Mouse (Mus musculus): ENCODE data around the gene Plk5.

Gene Plk5

DNA sequence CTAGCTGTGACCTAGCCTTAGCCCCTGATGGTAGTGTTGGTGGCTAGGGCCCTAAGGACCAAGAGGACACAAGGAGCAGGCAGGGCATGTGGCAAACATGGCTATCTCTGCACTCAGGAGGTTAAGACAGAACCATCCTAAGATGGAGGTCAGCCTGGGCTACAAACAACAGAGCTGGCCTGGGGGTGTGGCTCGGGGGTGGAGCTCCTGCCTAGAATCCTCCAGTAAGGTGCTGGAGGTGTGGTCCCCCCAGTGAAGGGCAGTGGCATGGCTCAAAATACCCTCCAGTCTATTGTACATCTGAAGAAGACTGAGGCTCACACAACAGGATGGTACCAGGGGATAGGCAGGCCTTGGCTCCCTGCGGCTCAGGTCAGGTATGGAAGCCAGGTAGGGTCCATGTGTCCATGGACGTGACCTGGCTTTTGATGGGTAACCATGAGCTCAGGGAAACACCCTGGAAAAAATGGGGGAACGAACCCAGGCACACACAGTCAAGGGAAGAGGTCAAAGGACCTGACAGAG is 27.9 kb downstream of the Plk5 start:
- no peak for DNase-seq (ENCODE audit: low read depth, low spot score)
- H3K36me3 ChIP-seq (ENCODE audit: control insufficient read depth, insufficient read depth, low read length, poor library complexity, severe bottlenecking): peaks cover 5% of the 10 kb centered on the region; the same call in 1 of the 2 replicates
- no peaks in the 10 kb centered on the region for H3K27me3 ChIP-seq (ENCODE audit: control insufficient read depth, insufficient read depth, low read length, poor library complexity, severe bottlenecking)

DNA sequence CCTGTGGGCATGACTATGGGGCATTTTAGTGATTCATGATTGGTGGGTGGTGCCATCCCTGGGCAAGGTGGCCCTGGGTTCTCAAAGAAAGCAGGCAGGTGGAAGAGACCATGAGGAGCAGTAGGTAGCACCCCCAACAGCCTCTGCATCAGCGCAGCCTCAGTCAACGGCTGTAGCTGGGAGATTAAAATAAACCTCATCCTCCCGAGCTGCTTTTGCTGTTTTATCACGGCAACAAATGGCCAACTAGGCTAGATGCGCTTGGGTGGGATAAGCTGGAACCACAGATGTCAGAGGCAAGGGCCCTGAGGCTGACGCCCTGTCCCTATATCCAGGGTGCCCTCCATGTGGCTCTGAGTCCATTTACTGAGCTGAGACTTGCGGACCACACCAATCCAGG is 28.4 kb downstream of the Plk5 start:
- no peak for DNase-seq (ENCODE audit: low read depth, low spot score)
- Histone ChIP-seq H3K36me3 (ENCODE audit: control insufficient read depth, insufficient read depth, low read length, poor library complexity, severe bottlenecking) (peaks cover 5% of the 10 kb centered on the region; the same call in 1 of the 2 replicates), H3K27me3 (ENCODE audit: control insufficient read depth, insufficient read depth, low read length, poor library complexity, severe bottlenecking) (no peaks in the 10 kb centered on the region)

DNA sequence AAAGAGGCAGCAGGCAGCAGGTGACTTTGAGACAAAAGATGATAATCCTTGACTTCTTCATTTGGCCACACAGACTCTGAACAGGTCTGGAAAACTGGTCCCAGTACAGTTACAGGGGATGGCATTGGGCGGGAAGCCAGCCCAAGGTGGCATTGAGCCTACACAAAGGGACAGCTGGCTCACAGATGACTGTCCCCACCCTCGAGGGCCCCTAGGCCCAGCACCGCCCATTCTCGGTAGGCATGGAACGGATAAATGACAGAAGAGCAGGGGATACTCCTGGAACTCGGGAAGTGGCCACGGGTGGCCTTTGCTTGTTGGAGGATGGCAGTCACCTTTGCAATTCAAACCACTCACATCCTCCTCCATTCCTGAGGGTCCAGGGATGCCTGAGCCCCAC is 29.1 kb downstream of the Plk5 start:
- DNase-seq (ENCODE audit: low read depth, low spot score): no peak
- Histone ChIP-seq H3K27me3 (ENCODE audit: control insufficient read depth, insufficient read depth, low read length, poor library complexity, severe bottlenecking) (no peaks in the 10 kb centered on the region), H3K36me3 (ENCODE audit: control insufficient read depth, insufficient read depth, low read length, poor library complexity, severe bottlenecking) (peaks cover 5% of the 10 kb centered on the region; the same call in 1 of the 2 replicates)

DNA sequence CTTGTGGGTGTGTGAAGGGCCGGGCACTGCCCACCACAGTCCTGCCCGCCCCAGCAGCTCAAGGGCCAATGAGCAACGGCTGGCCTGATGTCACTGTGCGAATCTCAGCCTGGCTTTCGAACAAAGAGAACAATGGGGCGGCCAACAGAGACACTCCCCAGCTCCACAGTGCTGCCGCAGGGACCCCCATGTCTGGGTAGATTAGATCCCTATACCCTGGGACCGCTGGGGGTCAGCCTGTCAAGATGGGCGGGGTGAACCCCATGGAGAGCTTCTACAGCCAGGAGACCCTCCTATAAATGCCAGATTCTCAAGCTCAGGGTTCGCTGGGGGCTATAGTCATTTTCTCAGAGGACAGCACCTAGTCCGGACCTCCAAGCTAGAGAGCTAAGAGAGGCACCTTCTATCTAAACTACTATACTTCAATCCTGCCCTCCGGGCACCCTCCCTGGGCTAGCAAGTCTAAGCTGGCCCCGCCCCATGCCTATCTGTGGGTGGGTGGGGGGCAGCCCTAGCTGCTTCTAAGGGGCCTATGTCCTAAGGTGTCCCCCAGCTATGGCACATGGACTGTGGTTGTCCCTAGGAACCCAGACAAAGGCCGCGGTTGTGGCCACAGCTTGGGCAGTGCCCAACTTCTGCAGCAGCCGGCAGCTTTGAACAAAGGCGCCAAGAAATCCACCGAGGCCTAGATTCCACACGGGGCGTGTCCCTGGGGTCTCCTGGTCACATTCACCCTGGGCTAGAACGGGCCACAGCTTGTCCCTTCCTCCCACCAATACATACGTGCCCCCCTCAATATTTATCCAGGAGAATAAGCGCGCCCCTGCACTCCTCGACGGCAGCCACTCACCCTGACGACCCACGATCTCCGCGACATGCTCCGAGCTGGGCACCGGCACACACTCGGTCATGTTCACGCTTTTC is 29.8 kb downstream of the Plk5 start:
- DNase-seq (ENCODE audit: low read depth, low spot score): no peak
- Histone ChIP-seq H3K36me3 (ENCODE audit: control insufficient read depth, insufficient read depth, low read length, poor library complexity, severe bottlenecking) (peaks cover 5% of the 10 kb centered on the region; the same call in 1 of the 2 replicates), H3K27me3 (ENCODE audit: control insufficient read depth, insufficient read depth, low read length, poor library complexity, severe bottlenecking) (no peaks in the 10 kb centered on the region)

DNA sequence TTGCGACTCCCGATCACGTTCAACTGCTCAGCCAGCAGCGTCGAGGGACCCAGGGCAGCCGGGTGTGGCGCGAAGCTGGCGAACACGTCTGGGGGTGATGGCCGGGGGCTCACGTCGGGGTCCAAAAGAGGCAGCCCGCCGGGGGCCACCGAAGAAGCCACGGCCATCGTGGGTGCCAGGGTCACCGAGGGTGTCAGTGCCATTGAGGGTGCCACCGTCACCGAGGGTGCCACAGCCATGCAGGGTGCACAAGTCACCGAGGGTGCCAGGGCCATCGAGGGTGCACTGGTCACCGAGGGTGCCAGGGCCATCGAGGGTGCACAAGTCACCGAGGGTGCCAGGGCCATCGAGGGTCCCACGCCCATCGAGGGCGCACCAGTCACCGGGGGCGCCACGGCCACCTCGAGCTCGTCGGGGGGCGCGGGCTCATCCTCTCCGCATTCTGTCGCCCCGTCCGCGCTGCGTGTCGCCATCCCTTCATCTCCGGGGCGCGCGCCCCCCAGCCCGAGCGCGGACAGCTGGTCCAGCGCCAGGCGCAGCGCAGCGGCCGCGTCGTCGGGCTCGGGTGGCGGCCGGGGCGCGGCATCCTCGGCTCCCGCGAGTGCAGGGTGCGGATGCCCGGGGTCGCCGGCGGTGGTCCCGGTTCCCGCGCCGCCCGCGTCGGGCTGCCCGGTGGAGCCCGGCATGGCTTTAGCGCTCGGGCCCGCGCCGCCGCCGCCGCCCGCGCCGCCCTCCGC is 30.6 kb downstream of the Plk5 start:
- Histone ChIP-seq H3K36me3 (ENCODE audit: control insufficient read depth, insufficient read depth, low read length, poor library complexity, severe bottlenecking) (peaks cover under 1% of the 10 kb centered on the region; the same call in 1 of the 2 replicates), H3K27me3 (ENCODE audit: control insufficient read depth, insufficient read depth, low read length, poor library complexity, severe bottlenecking) (no peaks in the 10 kb centered on the region)
- DNase-seq (ENCODE audit: low read depth, low spot score): peak; percentile 30

DNA sequence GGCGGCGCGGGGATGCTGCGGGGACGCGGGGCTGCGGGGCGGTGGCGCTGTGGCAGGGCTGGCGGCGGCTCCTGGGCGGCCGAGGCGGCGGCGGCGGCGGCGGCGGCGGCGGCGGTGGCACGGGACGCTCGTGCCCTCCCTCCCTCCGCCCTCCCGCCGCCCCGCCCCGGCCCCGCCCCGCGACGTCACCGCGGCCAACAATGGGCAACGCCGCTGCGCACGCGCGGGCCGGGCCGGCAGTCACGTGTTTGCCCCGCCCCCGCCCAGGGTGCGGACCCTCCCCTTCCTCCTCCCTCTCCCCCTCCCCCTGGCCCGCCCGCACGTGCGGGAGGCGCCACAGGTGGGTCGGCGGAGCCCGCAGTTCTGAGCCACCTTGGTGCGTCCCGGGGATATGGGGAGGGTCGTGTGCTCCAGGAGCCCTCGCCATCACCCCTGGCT is 31.3 kb downstream of the Plk5 start, which contains the start of gene Mex3d:
Gene Mex3d (minus strand): TSS at position 138 of the 438 bp plus-strand sequence.
- peak; percentile 92 for DNase-seq (ENCODE audit: low read depth, low spot score)
- Histone ChIP-seq H3K36me3 (ENCODE audit: control insufficient read depth, insufficient read depth, low read length, poor library complexity, severe bottlenecking) (peaks cover 6% of the 10 kb centered on the region; the same call in 1 of the 2 replicates), H3K27me3 (ENCODE audit: control insufficient read depth, insufficient read depth, low read length, poor library complexity, severe bottlenecking) (no peaks in the 10 kb centered on the region)

DNA sequence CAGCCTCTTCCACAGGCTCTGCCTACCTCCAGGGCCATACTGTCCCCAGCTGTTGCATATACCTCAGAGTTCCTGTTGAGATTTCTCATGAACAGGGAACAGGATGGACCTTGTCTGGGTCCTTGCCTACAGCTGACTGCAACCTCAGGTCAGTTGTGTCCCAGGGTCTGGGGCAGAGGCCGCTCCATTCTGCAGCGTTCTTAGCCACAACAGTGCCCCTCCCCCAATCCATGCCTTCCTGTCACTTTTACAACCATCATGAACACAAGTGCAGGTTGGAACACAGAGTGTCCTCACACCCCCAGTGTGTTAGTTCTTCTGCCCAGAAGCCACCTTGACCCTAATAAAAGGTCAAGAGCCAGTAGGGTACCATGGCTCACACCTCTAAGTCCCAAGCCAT is 32.5 kb downstream of the Plk5 start:
- no peak for DNase-seq (ENCODE audit: low read depth, low spot score)
- Histone ChIP-seq H3K27me3 (ENCODE audit: control insufficient read depth, insufficient read depth, low read length, poor library complexity, severe bottlenecking) (no peaks in the 10 kb centered on the region), H3K36me3 (ENCODE audit: control insufficient read depth, insufficient read depth, low read length, poor library complexity, severe bottlenecking) (peaks cover 12% of the 10 kb centered on the region)

DNA sequence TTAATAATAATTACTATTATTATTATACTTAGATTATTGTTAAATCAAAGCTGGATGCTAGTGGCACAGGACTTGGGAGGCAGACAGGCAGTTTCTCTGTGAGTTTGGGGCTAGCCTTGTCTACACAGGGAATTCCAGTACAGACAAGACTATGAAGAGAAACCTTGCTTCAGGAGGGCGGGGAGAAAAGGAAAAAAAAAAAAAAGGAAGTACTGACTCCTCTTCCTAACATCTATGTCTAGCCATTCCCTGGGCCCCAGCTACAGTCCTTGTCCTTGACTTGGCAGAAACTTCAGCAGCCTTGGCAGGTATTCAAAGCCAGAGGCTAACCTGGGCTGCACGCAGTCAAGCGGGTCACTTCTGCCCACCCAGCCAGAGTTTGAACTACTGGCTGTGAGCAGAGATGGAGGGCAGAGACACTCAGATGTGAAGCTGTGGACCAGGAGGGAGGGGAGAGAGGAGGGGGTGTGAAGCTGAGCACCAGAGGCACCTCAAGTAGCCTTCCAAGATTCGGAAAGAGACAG is 33.0 kb downstream of the Plk5 start:
- no peak for DNase-seq (ENCODE audit: low read depth, low spot score)
- peaks cover 14% of the 10 kb centered on the region for H3K36me3 ChIP-seq (ENCODE audit: control insufficient read depth, insufficient read depth, low read length, poor library complexity, severe bottlenecking)
- H3K27me3 ChIP-seq (ENCODE audit: control insufficient read depth, insufficient read depth, low read length, poor library complexity, severe bottlenecking): no peaks in the 10 kb centered on the region

DNA sequence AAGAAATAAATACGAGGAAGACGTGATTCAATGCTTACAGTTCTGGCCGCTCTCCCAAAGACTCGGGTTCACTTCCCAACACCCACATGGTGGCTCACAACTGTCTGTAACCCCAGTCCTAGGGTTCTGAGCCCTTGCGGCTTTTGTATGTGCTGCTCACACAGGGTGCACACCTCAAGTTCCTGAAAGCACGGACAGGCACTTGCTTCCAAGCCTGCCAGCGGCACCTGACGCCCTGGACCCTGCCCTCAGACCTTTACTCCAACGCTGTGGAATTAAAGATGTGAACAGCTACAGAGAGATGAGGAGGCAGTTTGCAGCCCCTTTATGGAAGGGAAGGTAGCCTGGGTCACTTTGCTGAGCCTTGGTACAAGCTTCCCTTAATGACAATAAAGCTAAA is 34.4 kb downstream of the Plk5 start:
- DNase-seq (ENCODE audit: low read depth, low spot score): no peak
- Histone ChIP-seq H3K27me3 (ENCODE audit: control insufficient read depth, insufficient read depth, low read length, poor library complexity, severe bottlenecking) (no peaks in the 10 kb centered on the region), H3K36me3 (ENCODE audit: control insufficient read depth, insufficient read depth, low read length, poor library complexity, severe bottlenecking) (peaks cover 14% of the 10 kb centered on the region)

DNA sequence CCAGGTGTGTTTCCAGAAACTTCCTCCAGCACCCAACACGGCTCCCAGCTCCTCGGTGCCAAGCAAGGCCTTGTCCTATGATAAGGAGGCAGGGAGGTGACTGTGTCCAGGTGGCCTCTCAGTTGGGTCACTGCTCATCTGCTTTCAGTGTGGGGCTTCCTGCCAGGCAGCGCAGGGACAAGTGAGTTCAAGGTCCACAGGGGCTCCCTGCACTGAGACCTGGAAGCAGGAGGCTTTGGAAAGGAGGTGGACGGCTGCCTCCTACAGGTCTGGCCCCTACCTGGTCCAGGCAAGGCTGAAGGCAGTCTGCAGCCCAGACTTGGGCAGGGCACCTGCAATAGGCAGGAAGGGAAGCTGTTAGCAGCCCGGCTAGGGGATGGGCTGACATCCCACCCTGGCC is 36.4 kb downstream of the Plk5 start:
- DNase-seq (ENCODE audit: low read depth, low spot score): no peak
- no peaks in the 10 kb centered on the region for H3K27me3 ChIP-seq (ENCODE audit: control insufficient read depth, insufficient read depth, low read length, poor library complexity, severe bottlenecking)
- H3K36me3 ChIP-seq (ENCODE audit: control insufficient read depth, insufficient read depth, low read length, poor library complexity, severe bottlenecking): peaks cover 14% of the 10 kb centered on the region

DNA sequence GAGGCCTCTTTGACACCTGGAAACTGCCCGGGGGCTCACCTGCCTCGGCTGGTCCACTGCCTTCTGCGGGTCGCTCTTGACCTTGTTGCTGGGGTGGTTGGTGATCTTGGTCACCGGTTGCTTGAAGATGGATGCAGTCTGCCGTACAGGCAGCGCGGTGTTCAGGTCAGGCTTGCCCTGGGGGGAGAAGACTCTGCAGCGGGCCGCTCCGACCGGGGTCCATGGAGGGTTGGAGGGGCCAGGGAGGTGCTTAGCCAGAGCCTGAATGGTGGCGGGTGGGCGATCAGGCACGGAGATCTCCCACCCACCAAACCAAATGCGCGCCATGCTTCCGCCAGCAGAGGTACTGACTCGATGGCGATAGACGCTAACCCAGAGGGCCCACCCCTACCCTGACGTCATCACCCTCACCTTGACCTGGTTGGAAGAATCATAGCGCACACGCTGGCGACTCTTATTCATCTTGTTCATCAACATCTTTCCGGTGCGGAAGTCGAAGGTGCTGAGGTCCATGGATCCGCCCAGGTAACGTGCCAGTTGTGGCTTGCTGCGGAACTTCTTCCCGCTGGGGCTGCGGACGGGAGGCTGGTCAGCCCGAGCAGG is 38.9 kb downstream of the Plk5 start:
- Histone ChIP-seq H3K36me3 (ENCODE audit: control insufficient read depth, insufficient read depth, low read length, poor library complexity, severe bottlenecking) (peaks cover 14% of the 10 kb centered on the region), H3K27me3 (ENCODE audit: control insufficient read depth, insufficient read depth, low read length, poor library complexity, severe bottlenecking) (no peaks in the 10 kb centered on the region)
- DNase-seq (ENCODE audit: low read depth, low spot score): no peak

DNA sequence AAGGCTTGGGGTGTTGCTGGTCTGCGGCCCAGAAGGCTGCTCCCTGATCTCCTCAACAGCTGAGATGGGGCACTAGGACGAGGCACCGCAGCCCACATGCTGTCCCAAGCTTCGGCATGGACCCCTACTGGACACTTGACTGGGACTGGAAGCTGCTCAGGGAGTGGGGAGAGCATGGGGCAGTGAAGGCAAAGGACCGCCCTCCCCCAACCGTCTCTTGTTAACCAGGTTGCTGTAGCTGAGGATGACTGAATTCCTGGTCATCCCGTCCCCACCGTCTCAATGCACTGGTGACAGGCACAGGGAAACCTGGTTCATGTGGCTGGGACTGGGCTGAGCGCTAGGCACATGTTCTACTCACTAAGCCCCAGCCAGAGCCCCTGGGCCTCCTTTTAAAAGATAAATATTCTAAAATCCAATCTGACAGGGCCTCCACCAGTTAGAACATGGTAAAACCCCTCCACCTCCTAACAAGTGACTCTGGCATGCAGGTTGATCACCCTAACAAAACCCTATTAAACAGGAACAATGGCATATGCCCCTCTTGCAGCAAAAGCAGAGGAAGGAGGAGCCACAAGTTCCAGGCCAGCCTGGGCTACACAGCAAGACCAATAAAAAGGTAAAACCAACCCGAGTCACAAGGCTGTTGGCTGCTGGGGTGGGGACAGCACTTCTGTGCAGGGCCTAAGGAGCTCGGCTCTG is 40.7 kb downstream of the Plk5 start:
- Histone ChIP-seq H3K27me3 (ENCODE audit: control insufficient read depth, insufficient read depth, low read length, poor library complexity, severe bottlenecking) (no peaks in the 10 kb centered on the region), H3K36me3 (ENCODE audit: control insufficient read depth, insufficient read depth, low read length, poor library complexity, severe bottlenecking) (peaks cover 14% of the 10 kb centered on the region)
- DNase-seq (ENCODE audit: low read depth, low spot score): no peak

DNA sequence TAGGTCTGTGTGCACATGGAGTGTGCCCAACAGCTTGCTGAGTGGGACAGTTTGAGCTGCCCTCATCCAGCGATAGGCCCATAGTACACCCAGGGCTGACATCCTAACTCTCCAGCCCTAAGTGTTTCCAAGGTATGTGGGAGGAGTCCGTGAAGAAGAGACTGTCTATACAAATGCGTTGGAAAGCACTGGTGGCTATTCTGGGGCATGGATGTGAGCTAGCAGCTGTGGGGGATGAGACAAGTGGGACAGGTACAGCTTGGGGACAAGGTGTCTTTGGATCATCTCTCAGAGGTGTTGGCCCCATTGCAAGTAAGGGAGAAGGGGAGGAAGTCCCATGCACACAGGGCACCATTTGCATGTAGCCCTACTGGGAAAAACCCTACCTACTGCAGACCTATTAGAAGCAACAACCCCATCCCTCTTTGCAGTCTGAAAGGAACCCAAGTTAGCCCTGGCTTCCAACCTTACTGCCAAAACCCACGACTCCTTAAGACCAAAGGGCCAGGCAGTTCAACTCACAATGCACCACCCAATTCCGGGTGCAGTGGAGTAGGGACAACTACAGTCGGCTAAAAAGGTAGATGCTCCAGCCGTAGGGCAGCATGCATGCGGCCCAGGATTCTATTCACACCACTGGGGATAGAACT is 41.4 kb downstream of the Plk5 start:
- H3K36me3 ChIP-seq (ENCODE audit: control insufficient read depth, insufficient read depth, low read length, poor library complexity, severe bottlenecking): peaks cover 10% of the 10 kb centered on the region
- peak; percentile 40 for DNase-seq (ENCODE audit: low read depth, low spot score)

More for the DNA sequence above, 41.4 kb downstream of the Plk5 start:
- H3K27me3 ChIP-seq (ENCODE audit: control insufficient read depth, insufficient read depth, low read length, poor library complexity, severe bottlenecking): no peaks in the 10 kb centered on the region

Data from splenic B cell, adult 2 months (primary cell).